Mouse (Mus musculus): ENCODE measurements at regions not wholly inside any gene's neighbourhood (a gene's known extent, or its start where the extent isn't known, plus 50 kb on each side); places are given as distances from the start of the nearest gene placed in this dataset.
A peak's percentile ranks its signal among the peaks of the same experiment; 100 is the strongest.
"Not testable (repeated sequence)": the region's sequence is repeated elsewhere in the genome, so short reads cannot be mapped to it uniquely, and the experiment has no call there.

- WGBS = 29% methylated on average over 11 of the region's 11 CpGs
- H3K36me3 ChIP-seq (replicated peaks) = no peaks in the 10 kb centered on the region
- peak; percentile 41 for DNase-seq (ENCODE audit: low spot score)
- H3K4me3 ChIP-seq = peak overlapping the region; percentile 38
- no peak overlapping the region for H3K27ac ChIP-seq (replicated peaks)
- no peaks in the 10 kb centered on the region for H3K9me3 ChIP-seq
- H3K27me3 ChIP-seq (replicated peaks; ENCODE audit: low read depth, poor library complexity, severe bottlenecking) = peaks cover 4% of the 10 kb centered on the region; the same call in 1 of the 2 replicates
- peaks cover 13% of the 10 kb centered on the region for H3K4me1 ChIP-seq
Measured at GRCm38 (mm10) chr3:134330943-134331342, 94.7 kb downstream of the Cxxc4 start.

GRCm38 (mm10) chr3:134331499-134332153, 95.3 kb downstream of the Cxxc4 start:
- Histone ChIP-seq H3K27ac (replicated peaks) (no peak overlapping the region), H3K36me3 (replicated peaks) (no peaks in the 10 kb centered on the region), H3K9me3 (no peaks in the 10 kb centered on the region), H3K27me3 (replicated peaks; ENCODE audit: low read depth, poor library complexity, severe bottlenecking) (peaks cover 4% of the 10 kb centered on the region; the same call in 1 of the 2 replicates), H3K4me1 (peaks cover 13% of the 10 kb centered on the region), H3K4me3 (peak overlapping the region; percentile 38)
- peak; percentile 19 for DNase-seq (ENCODE audit: low spot score)
- WGBS = 45% methylated on average over 16 of the region's 16 CpGs

GRCm38 (mm10) chr3:134339093-134339695, 102.9 kb downstream of the Cxxc4 start:
- H3K27me3 ChIP-seq (replicated peaks; ENCODE audit: low read depth, poor library complexity, severe bottlenecking); H3K36me3 ChIP-seq (replicated peaks); H3K9me3 ChIP-seq; DNase-seq (ENCODE audit: low spot score); H3K4me1 ChIP-seq; H3K27ac ChIP-seq (replicated peaks); H3K4me3 ChIP-seq: not testable (repeated sequence)
- WGBS = 90% methylated on average over 3 of the region's 3 CpGs

- H3K27me3 ChIP-seq (replicated peaks; ENCODE audit: low read depth, poor library complexity, severe bottlenecking) = no peaks in the 10 kb centered on the region
- no peak overlapping the region for H3K4me3 ChIP-seq
- peaks cover 10% of the 10 kb centered on the region for H3K4me1 ChIP-seq
- DNase-seq (ENCODE audit: low spot score) = no peak
- no peaks in the 10 kb centered on the region for H3K9me3 ChIP-seq
- no peaks in the 10 kb centered on the region for H3K36me3 ChIP-seq (replicated peaks)
- 86% methylated on average over 4 of the region's 4 CpGs for WGBS
- H3K27ac ChIP-seq (replicated peaks) = no peak overlapping the region
Measured at GRCm38 (mm10) chr3:134365948-134366347, 129.7 kb downstream of the Cxxc4 start.

- Histone ChIP-seq H3K4me3 (no peak overlapping the region), H3K4me1 (peaks cover 10% of the 10 kb centered on the region), H3K36me3 (replicated peaks) (no peaks in the 10 kb centered on the region), H3K27me3 (replicated peaks; ENCODE audit: low read depth, poor library complexity, severe bottlenecking) (no peaks in the 10 kb centered on the region), H3K27ac (replicated peaks) (no peak overlapping the region), H3K9me3 (no peaks in the 10 kb centered on the region)
- WGBS = 85% methylated on average over 3 of the region's 3 CpGs
- DNase-seq (ENCODE audit: low spot score) = no peak
Measured at GRCm38 (mm10) chr3:134366761-134367160, 130.5 kb downstream of the Cxxc4 start.

GRCm38 (mm10) chr3:134368591-134368990, 132.3 kb downstream of the Cxxc4 start:
- DNase-seq (ENCODE audit: low spot score) = no peak
- no peaks in the 10 kb centered on the region for H3K36me3 ChIP-seq (replicated peaks)
- H3K4me3 ChIP-seq = no peak overlapping the region
- H3K4me1 ChIP-seq = peaks cover 10% of the 10 kb centered on the region
- H3K9me3 ChIP-seq = no peaks in the 10 kb centered on the region
- no peaks in the 10 kb centered on the region for H3K27me3 ChIP-seq (replicated peaks; ENCODE audit: low read depth, poor library complexity, severe bottlenecking)
- no peak overlapping the region for H3K27ac ChIP-seq (replicated peaks)

- WGBS = 56% methylated on average over 4 of the region's 4 CpGs
- H3K27ac ChIP-seq (replicated peaks) = no peak overlapping the region
- peaks cover 10% of the 10 kb centered on the region for H3K4me1 ChIP-seq
- no peaks in the 10 kb centered on the region for H3K27me3 ChIP-seq (replicated peaks; ENCODE audit: low read depth, poor library complexity, severe bottlenecking)
- DNase-seq (ENCODE audit: low spot score) = peak; percentile 15
- no peaks in the 10 kb centered on the region for H3K9me3 ChIP-seq
- no peaks in the 10 kb centered on the region for H3K36me3 ChIP-seq (replicated peaks)
- no peak overlapping the region for H3K4me3 ChIP-seq
Measured at GRCm38 (mm10) chr3:134369126-134369525, 132.8 kb downstream of the Cxxc4 start.

GRCm38 (mm10) chr3:134379549-134379948, 143.3 kb downstream of the Cxxc4 start:
- DNase-seq (ENCODE audit: low spot score) = no peak
- H3K4me3 ChIP-seq = no peak overlapping the region
- no peaks in the 10 kb centered on the region for H3K36me3 ChIP-seq (replicated peaks)
- WGBS = 85% methylated on average over 2 of the region's 2 CpGs
- H3K9me3 ChIP-seq = no peaks in the 10 kb centered on the region
- H3K4me1 ChIP-seq = no peaks in the 10 kb centered on the region
- no peak overlapping the region for H3K27ac ChIP-seq (replicated peaks)
- no peaks in the 10 kb centered on the region for H3K27me3 ChIP-seq (replicated peaks; ENCODE audit: low read depth, poor library complexity, severe bottlenecking)

GRCm38 (mm10) chr3:134390472-134391336, 154.4 kb downstream of the Cxxc4 start:
- no peak for DNase-seq (ENCODE audit: low spot score)
- WGBS = 81% methylated on average over 4 of the region's 4 CpGs
- Histone ChIP-seq H3K27me3 (replicated peaks; ENCODE audit: low read depth, poor library complexity, severe bottlenecking) (no peaks in the 10 kb centered on the region), H3K4me1 (no peaks in the 10 kb centered on the region), H3K36me3 (replicated peaks) (no peaks in the 10 kb centered on the region), H3K27ac (replicated peaks) (no peak overlapping the region), H3K4me3 (no peak overlapping the region), H3K9me3 (no peaks in the 10 kb centered on the region)

- Histone ChIP-seq H3K36me3 (replicated peaks) (no peaks in the 10 kb centered on the region), H3K4me1 (no peaks in the 10 kb centered on the region), H3K9me3 (no peaks in the 10 kb centered on the region), H3K4me3 (no peak overlapping the region), H3K27me3 (replicated peaks; ENCODE audit: low read depth, poor library complexity, severe bottlenecking) (no peaks in the 10 kb centered on the region), H3K27ac (replicated peaks) (no peak overlapping the region; the same call in 1 of the 2 replicates)
- DNase-seq (ENCODE audit: low spot score) = no peak
- 45% methylated on average over 4 of the region's 4 CpGs for WGBS
Measured at GRCm38 (mm10) chr3:134400395-134401090, 164.3 kb downstream of the Cxxc4 start.

GRCm38 (mm10) chr3:134415606-134416328, 179.5 kb downstream of the Cxxc4 start:
- Histone ChIP-seq H3K36me3 (replicated peaks) (no peaks in the 10 kb centered on the region), H3K4me1 (no peaks in the 10 kb centered on the region), H3K27ac (replicated peaks) (no peak overlapping the region), H3K4me3 (no peak overlapping the region), H3K27me3 (replicated peaks; ENCODE audit: low read depth, poor library complexity, severe bottlenecking) (no peaks in the 10 kb centered on the region), H3K9me3 (no peaks in the 10 kb centered on the region)
- WGBS = 73% methylated on average over 17 of the region's 17 CpGs
- DNase-seq (ENCODE audit: low spot score) = no peak

GRCm38 (mm10) chr3:134427633-134428032, 191.3 kb downstream of the Cxxc4 start:
- H3K27ac ChIP-seq (replicated peaks) = no peak overlapping the region
- H3K36me3 ChIP-seq (replicated peaks) = no peaks in the 10 kb centered on the region
- no peaks in the 10 kb centered on the region for H3K27me3 ChIP-seq (replicated peaks; ENCODE audit: low read depth, poor library complexity, severe bottlenecking)
- H3K4me3 ChIP-seq = no peak overlapping the region
- WGBS = 80% methylated on average over 3 of the region's 3 CpGs
- H3K4me1 ChIP-seq = no peaks in the 10 kb centered on the region
- no peak for DNase-seq (ENCODE audit: low spot score)
- no peaks in the 10 kb centered on the region for H3K9me3 ChIP-seq

All from embryonic facial prominence, embryonic 10.5 days (tissue).